Mouse (Mus musculus) retina, embryonic 14.5 days (tissue): ENCODE results near the gene Sh3gl2.

Source experiments
- DNase-seq: peaks from one replicate; pipeline ENCODE4 v3.0.0-alpha.2; 2015; ENCODE audit warnings: low spot score

Sh3gl2 gene

GRCm38 (mm10) chr4:85205071-85205635, at the start of gene Sh3gl2:
TSS of gene Sh3gl2 (plus strand) at chr4:85205126.
- peak; percentile 71 for DNase-seq

DNA sequence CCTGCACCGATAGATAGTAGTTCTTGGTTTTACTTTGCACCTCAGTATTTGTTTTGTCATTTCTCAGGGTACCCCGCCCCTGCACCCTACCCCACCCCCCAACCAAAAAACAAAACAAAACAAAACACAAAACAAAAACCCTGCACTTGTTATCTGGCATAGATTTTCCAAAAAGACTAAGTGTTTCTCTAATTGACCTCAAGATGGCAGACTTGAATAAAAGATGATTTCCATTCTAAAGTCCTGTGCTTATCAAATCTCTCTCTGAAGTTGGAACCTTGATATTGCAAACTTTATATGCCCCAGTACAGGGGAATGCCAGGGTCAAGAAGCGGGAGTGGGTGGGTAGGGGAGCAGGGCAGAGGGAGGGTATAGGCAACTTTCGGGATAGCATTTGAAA, 43.8 kb upstream of the Sh3gl2 start:
- peak; percentile 63 for DNase-seq

DNA sequence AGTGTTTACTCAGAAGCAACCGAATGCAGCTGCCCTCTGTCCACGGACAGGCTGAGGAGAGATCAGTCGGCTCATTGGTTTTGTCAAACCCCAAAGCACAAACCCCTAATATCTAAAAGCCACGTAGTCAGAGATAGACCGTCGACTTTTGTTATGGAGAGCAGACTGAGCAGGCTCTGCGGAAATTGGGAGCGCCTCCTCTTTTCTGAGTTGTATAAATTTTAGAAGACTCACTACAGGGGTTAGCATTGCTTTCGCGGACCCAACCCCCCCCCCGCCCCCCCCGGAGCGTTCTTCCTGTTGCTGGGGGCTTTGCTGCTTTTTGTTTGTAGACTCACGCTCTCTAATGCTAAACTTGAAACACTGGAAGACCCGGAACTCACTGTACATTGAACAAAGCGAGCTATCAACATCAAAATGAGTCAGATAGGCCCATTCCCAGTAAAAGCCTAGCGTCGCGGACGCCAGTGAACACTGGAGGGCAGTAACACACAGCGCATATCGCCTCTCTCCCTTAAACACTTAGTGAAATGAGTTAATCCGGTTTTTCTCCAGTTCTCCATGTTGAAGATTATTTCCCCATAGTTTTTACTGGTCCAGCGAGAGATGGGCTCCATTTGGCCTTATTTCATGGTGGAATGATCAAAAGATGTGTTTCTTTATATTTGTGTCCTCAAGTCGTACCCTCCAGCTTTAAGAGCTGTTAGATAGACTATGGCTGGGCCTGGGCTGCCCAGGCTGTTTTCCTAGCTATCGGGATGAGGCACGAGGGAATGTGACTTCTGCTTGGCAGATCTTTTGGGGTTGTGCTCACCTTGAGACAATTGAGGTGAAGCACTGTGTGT, 42.2 kb upstream of the Sh3gl2 start:
- peak; percentile 87 for DNase-seq

- no peak for DNase-seq
Observed at GRCm38 (mm10) chr4:85163313-85163615, 41.7 kb upstream of the Sh3gl2 start.

GRCm38 (mm10) chr4:85168001-85168400, 36.9 kb upstream of the Sh3gl2 start:
- DNase-seq = no peak

GRCm38 (mm10) chr4:85175466-85175865, 29.5 kb upstream of the Sh3gl2 start:
- no peak for DNase-seq

- no peak for DNase-seq
Observed at GRCm38 (mm10) chr4:85178394-85179051, 26.4 kb upstream of the Sh3gl2 start.

GRCm38 (mm10) chr4:85186011-85186410, 18.9 kb upstream of the Sh3gl2 start:
- DNase-seq = peak; percentile 50

- no peak for DNase-seq
Observed at GRCm38 (mm10) chr4:85196201-85196600, 8.7 kb upstream of the Sh3gl2 start.

GRCm38 (mm10) chr4:85198431-85198830, 6.5 kb upstream of the Sh3gl2 start:
- DNase-seq = no peak

GRCm38 (mm10) chr4:85202582-85202981, 2.3 kb upstream of the Sh3gl2 start:
- DNase-seq = peak; percentile 53

DNA sequence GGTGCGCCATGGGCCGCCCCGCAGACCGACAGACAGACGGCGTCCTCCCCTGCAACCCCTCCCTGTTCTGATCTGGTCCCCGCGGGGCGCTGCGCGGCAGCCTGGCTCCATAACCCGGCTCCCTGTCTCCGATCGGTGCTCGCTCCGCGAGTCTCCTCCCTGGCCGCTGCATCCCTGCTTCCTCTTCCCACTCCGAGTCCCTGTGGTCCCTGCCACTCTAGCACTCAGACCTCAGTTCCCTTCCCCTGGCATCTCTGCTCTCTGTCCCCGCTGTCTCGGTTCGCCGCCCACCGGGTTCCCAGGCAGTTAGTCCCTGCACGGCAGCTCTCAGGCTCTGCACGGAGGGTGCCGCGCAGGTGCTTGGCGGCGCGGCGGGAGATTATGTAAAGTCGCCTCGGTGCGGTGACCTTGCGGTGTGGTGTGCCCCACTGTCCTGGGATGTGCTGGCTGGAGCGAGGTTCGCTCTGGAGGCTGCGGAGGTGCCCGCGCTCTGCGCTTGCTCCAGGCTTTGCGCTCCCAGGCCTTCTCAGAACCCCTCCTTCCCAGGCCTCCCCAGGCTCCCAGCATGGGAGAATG, 798 bp downstream of the Sh3gl2 start:
- peak; percentile 65 for DNase-seq

GRCm38 (mm10) chr4:85206675-85207400, 1.9 kb downstream of the Sh3gl2 start:
- no peak for DNase-seq

DNA sequence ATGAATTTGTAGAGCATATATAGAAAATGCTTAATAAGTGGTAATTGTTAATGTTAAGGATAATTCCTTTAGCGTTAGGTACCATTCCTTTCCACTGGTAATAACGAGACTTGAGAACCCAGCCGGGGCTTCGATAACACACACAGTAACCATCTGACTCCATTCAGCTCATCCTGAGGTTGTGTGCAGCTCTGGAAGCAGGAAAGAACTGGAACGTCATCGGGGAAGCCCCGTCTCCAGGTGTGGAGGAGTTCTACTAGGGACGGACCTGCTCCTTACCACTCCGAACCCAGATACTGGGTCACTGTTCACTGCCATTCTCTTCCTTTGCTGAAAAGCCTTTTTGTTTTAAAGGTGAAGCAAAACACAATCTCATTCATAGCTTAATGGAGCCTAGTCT, 2.6 kb downstream of the Sh3gl2 start:
- DNase-seq = no peak

GRCm38 (mm10) chr4:85208531-85208930, 3.6 kb downstream of the Sh3gl2 start:
- DNase-seq = no peak

DNA sequence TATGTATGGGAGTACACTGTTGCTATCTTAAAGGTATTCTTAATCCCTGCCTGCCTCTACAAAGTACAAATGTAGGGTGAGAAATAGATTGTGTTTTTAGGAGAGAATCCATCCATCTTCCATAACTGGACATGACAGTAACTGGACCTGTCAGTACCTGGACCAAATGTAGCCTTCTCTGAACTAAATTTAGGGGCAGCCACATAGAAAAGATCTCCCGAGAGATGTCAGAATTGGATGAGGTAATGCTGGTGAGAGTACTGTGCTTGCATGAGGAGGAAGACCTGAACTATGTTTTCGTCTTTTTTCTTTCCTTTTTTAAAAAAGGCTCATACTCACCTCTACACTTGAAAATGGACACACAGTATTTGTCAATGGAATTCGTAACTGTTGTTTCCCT, 6.0 kb downstream of the Sh3gl2 start:
- DNase-seq = no peak

DNA sequence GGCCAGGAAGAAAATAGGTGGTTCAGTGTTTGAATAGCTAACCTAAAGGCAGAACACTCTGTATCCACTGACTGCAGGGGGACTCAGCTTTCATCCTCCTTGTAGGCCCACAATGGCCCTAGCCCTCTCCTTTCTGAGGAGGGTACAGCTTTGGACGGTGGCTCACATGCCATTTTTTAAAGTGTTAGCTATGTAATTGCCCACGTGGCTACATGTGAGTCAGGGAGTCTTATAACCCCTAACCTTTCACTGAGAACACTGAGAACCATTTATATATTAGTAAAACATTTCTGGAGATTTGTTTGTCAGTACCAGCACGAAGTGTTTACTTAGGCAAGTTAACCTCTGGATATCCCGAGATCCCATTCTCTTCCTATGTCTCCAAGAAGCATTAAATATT, 12.1 kb downstream of the Sh3gl2 start:
- DNase-seq = no peak

GRCm38 (mm10) chr4:85222716-85223115, 17.8 kb downstream of the Sh3gl2 start:
- no peak for DNase-seq

GRCm38 (mm10) chr4:85226731-85227130, 21.8 kb downstream of the Sh3gl2 start:
- no peak for DNase-seq

DNA sequence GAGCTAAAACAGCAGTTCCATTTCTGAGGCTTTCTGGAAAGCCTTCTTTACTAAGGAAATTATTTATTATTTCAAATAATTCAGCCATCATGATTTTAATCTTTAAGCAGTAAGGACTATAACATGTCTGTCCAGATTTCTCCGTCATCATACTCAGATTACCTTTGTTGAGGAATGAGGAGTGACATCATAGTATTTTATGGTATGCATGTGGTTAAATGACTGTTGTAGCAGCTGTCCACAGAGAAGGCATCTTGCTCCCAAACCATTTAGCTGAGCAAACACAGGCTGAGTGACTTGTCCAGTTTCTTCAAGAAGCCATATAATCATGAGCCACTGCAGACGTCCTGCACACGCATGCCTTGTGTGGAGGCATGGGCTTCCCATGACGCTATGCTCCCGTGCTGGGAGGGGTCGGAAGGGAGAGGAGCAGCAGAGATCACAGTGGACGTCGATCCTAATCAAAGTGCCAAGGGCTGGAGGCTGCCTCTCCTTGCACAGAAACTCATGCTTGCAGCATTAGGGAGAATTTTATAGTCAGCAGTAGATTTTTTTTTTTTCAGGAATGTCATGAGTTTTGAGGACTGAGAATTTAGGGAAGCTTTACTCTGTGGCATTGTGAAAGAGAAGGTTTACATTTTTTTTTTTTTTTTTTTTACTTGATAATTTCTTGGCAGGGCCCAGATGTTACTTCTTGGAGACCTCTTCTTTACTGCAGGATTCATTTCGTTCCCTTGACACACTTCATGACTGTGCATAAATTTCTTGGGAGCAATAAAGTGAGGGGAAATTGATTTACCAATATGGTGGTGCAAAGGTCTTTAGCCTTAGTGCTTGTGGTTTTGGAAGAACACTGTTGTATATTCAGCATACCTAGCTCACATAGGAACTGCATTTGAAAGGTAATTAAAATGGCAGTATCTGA, 23.0 kb downstream of the Sh3gl2 start:
- DNase-seq = no peak

GRCm38 (mm10) chr4:85228589-85228948, 23.6 kb downstream of the Sh3gl2 start:
- no peak for DNase-seq
